Mouse (Mus musculus): ENCODE measurements around the gene Ptges2. TPM values are rescaled to one million over a fixed set of nuclear protein-coding genes. Genes with fewer than 3 reads are reported as not detected.
"Not testable (repeated sequence)": the region's sequence is repeated elsewhere in the genome, so short reads cannot be mapped to it uniquely, and the experiment has no call there.

Gene Ptges2
- polyA plus RNA-seq, 1 experiment from 2014 or later = 24.9 TPM

DNA sequence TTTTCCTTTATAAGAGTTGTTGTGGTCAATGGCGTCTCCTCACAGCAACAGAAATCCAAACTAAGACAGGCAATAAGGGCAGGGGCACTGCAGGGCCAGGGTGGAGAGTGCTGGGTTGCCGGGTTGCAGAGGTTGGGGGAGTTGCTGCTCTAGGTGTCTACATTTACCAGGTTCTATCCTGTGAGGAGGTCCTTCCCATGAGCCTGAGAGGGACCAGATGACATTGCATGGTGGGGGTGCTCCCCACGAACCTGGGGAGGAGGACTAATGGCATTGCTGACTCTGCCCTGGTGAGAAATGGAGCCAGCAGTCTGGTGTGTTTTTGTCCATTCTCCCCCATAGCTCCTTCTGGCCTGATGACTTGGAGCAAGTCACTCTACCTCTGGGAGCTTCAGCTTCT is 38.0 kb upstream of the Ptges2 start:
- H3K27ac ChIP-seq = no peak overlapping the region
- H3K4me3 ChIP-seq = no peak overlapping the region
- no peak overlapping the region for H3K9ac ChIP-seq
- WGBS = 70% methylated on average over 3 of the region's 3 CpGs
- peaks cover 28% of the 10 kb centered on the region for H3K4me1 ChIP-seq
- H3K9me3 ChIP-seq = no peaks in the 10 kb centered on the region
- H3K4me2 ChIP-seq = no peak overlapping the region
- ATAC-seq (ENCODE audit: insufficient number of reproducible peaks, low FRiP score, low TSS enrichment, low read depth) = no peak
- H3K36me3 ChIP-seq = no peaks in the 10 kb centered on the region
- H3K27me3 ChIP-seq = 0 out of 2 replicates have a peak, but pooled peaks cover 6% of the 10 kb centered on the region

DNA sequence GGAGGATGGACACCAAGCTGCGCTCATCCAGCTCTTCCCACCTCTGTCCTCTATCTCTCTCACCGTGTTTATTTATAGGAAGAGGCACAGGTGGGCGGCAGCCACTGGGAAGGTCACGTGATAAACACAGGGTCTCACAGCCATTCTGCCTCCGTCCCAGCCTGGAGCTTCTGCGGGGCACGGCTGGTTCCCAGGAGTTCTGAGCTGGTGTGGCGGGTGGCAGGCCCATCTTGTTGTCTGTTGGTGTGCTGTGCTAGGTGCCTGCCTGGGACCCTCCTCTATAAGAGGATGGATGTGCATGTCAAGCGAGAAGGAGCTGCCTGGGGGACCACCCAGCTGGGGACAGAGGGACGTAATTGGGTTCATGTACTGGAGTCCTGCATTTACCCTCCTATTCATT is 37.3 kb upstream of the Ptges2 start:
- Histone ChIP-seq H3K4me3 (no peak overlapping the region), H3K27ac (no peak overlapping the region), H3K27me3 (0 out of 2 replicates have a peak, but pooled peaks cover 6% of the 10 kb centered on the region), H3K4me2 (no peak overlapping the region), H3K4me1 (peaks cover 23% of the 10 kb centered on the region), H3K36me3 (no peaks in the 10 kb centered on the region), H3K9ac (no peak overlapping the region), H3K9me3 (no peaks in the 10 kb centered on the region)
- ATAC-seq (ENCODE audit: insufficient number of reproducible peaks, low FRiP score, low TSS enrichment, low read depth) = no peak
- 63% methylated on average over 10 of the region's 10 CpGs for WGBS

DNA sequence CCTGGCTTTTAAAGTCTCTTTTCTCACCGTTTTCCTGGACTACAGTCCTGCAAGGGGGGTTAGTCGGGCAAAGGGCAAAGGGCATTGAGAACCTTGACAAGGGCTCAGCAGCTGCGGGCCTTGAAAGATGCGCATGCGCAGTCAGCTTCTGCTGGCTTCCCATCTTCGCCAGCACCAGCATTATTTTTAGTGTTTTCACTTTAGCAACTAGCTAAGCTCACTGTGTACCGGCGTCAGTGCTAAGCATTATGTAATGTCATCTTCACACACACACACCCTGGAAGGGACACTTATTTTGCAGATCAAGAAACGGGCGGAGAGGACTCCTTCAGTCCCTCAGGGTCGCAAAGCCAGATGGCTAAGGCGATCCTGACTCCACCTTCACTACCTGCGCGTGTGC is 35.0 kb upstream of the Ptges2 start:
- ATAC-seq (ENCODE audit: insufficient number of reproducible peaks, low FRiP score, low TSS enrichment, low read depth) = no peak
- H3K4me2 ChIP-seq = peak overlapping the region; percentile 82
- H3K9me3 ChIP-seq = no peaks in the 10 kb centered on the region
- H3K36me3 ChIP-seq = peaks cover 17% of the 10 kb centered on the region
- H3K4me3 ChIP-seq = peak overlapping the region; percentile 38
- WGBS = 8% methylated on average over 14 of the region's 14 CpGs
- H3K27me3 ChIP-seq = 0 out of 2 replicates have a peak, but pooled peaks cover 6% of the 10 kb centered on the region
- peaks cover 27% of the 10 kb centered on the region for H3K4me1 ChIP-seq
- no peak overlapping the region for H3K9ac ChIP-seq
- no peak overlapping the region for H3K27ac ChIP-seq

DNA sequence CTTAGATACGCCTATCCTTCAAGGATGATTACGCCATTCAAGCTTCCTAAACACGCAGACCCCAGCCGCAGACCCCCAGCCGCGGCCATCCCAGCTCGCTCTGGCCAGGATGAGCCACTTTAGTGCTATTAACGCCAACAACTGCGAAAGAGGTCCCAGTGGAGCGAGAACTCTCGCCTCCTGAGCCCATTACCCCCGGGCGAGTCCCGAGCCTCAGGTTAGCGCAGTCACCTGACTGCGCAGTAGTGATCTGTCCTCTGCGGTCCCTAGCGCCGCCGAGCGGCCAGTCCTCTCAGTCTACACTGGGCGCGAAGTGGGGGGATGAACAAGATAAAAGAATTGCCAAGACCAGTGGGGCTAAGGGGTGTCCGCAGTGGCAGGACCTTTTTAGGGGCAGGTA is 34.3 kb upstream of the Ptges2 start:
- Histone ChIP-seq H3K27me3 (0 out of 2 replicates have a peak, but pooled peaks cover 6% of the 10 kb centered on the region), H3K36me3 (peaks cover 22% of the 10 kb centered on the region), H3K4me1 (peaks cover 27% of the 10 kb centered on the region), H3K4me2 (peak overlapping the region; percentile 82), H3K27ac (no peak overlapping the region), H3K9ac (peak overlapping the region; percentile 45), H3K4me3 (peak overlapping the region; percentile 38), H3K9me3 (no peaks in the 10 kb centered on the region)
- ATAC-seq (ENCODE audit: insufficient number of reproducible peaks, low FRiP score, low TSS enrichment, low read depth) = peak; percentile 62; the same call in 1 of the 2 replicates
- WGBS = 2% methylated on average over 24 of the region's 24 CpGs

DNA sequence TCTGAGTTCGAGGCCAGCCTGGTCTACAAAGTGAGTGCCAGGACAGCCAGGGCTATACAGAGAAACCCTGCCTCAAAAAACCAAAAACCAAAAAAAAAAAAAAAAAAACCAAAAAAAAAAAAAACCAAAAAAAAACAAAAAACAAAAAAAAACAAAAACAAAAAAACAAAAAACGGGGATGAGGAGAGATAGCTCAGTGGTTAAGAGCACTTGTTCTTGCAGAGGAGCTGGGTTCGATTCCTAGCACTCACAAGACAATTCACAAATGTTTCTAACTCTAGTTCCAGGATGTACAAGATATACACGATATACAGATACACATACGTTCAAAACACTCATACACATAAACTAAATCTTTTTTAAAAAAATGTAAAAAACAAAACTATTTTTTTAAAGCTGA is 33.4 kb upstream of the Ptges2 start:
- Histone ChIP-seq H3K36me3 (peaks cover 29% of the 10 kb centered on the region), H3K4me3 (peak overlapping the region; percentile 81), H3K9ac (peak overlapping the region; percentile 75), H3K27ac (peak overlapping the region; percentile 95), H3K4me1 (peaks cover 27% of the 10 kb centered on the region), H3K4me2 (peak overlapping the region; percentile 82)
- not testable (repeated sequence) for H3K27me3 ChIP-seq; H3K9me3 ChIP-seq; ATAC-seq (ENCODE audit: insufficient number of reproducible peaks, low FRiP score, low TSS enrichment, low read depth)
- 36% methylated on average over 5 of the region's 5 CpGs for WGBS

DNA sequence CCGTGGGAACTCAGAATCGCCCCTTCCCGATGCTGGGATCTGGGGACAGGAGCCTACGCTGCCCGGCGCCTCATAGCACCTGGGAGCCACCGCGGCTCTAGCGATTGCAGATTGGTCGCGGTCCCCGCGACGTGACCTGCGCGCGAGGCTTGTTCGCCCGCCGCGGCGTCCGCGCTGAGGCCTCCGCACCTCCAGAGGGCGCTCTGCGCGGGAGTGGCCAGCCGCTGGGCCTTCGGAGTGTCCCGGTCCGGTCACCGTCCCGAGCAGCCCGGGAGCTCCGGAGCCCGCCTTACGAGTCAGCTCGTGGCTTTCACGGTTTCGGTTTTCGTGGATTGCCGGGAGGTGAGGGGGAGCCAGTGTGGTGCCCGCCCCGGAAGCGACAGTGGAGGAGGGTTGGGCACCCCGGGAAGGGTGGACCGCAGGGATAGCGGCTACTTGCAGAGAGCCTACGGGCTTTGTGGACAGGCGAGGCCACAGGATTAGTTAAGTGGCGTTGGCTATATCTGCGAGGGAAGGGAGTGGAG is 32.8 kb upstream of the Ptges2 start:
- Histone ChIP-seq H3K9ac (peak overlapping the region; percentile 75), H3K27me3 (0 out of 2 replicates have a peak, but pooled peaks cover 6% of the 10 kb centered on the region), H3K9me3 (no peaks in the 10 kb centered on the region), H3K4me2 (peak overlapping the region; percentile 82), H3K4me1 (peaks cover 27% of the 10 kb centered on the region), H3K27ac (peak overlapping the region; percentile 95), H3K36me3 (peaks cover 33% of the 10 kb centered on the region), H3K4me3 (peak overlapping the region; percentile 81)
- WGBS = under 1% methylated on average over 53 of the region's 53 CpGs
- peak; percentile 77 for ATAC-seq (ENCODE audit: insufficient number of reproducible peaks, low FRiP score, low TSS enrichment, low read depth)

DNA sequence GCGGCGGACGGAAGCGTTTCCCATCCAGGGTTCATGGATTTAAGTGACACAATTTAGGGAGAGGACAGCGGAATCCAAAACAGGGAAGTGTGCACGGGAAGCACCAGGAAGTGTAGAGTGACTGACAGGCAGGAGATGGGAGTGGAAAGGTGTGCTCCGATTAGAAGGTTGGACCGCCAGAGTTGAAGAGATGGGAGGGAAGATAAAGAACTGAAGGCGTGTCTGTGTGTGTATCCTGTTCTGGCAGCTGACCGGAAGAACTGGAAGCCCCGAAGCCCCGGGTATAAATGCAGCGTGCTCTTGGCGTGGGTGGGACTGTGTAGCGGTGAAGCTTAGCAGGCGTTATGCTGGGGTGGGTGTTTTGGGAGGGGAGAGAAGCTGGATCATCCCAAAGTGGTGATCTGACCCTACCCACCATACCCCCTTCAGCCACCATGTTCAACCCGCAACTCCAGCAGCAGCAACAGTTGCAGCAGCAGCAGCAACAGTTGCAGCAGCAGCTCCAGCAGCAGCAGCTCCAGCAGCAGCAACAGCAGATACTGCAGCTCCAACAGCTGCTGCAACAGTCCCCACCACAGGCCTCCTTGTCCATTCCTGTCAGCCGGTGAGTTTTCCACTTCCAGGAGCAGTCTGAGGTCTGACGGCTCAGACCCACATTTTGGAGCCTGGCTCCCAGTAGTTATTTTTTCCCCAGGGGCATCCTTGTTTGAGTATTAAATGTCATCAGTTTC is 32.2 kb upstream of the Ptges2 start:
- peak overlapping the region; percentile 82 for H3K4me2 ChIP-seq
- WGBS = 7% methylated on average over 19 of the region's 19 CpGs
- ATAC-seq (ENCODE audit: insufficient number of reproducible peaks, low FRiP score, low TSS enrichment, low read depth) = peak; percentile 41

DNA sequence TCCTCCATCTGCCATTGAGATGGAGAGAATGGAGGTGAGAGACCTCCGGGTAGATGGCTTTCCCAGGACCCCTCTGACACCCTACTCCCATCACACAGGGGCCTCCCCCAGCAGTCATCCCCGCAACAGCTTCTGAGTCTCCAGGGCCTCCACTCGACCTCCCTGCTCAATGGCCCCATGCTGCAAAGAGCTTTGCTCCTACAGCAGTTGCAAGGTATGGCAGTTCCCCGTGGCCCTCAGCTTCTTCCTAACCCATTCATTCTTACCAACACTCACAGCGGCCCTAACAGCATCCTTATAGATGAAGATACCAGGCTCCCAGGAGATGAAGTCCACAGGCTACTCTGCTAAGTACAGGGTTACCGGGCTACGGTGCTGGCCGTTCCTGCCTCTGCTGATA is 31.6 kb upstream of the Ptges2 start:
- peak overlapping the region; percentile 82 for H3K4me2 ChIP-seq
- H3K4me3 ChIP-seq = peak overlapping the region; percentile 81
- ATAC-seq (ENCODE audit: insufficient number of reproducible peaks, low FRiP score, low TSS enrichment, low read depth) = no peak
- WGBS = 82% methylated on average over 8 of the region's 8 CpGs
- peaks cover 39% of the 10 kb centered on the region for H3K36me3 ChIP-seq
- peaks cover 27% of the 10 kb centered on the region for H3K4me1 ChIP-seq
- H3K9ac ChIP-seq = no peak overlapping the region
- H3K27me3 ChIP-seq = 0 out of 2 replicates have a peak, but pooled peaks cover 6% of the 10 kb centered on the region
- no peak overlapping the region for H3K27ac ChIP-seq
- no peaks in the 10 kb centered on the region for H3K9me3 ChIP-seq

More for the DNA sequence above, 32.2 kb upstream of the Ptges2 start:
- 0 out of 2 replicates have a peak, but pooled peaks cover 6% of the 10 kb centered on the region for H3K27me3 ChIP-seq
- no peaks in the 10 kb centered on the region for H3K9me3 ChIP-seq
- peak overlapping the region; percentile 81 for H3K4me3 ChIP-seq
- H3K27ac ChIP-seq = peak overlapping the region; percentile 95
- peaks cover 27% of the 10 kb centered on the region for H3K4me1 ChIP-seq
- H3K36me3 ChIP-seq = peaks cover 37% of the 10 kb centered on the region
- peak overlapping the region; percentile 75 for H3K9ac ChIP-seq

DNA sequence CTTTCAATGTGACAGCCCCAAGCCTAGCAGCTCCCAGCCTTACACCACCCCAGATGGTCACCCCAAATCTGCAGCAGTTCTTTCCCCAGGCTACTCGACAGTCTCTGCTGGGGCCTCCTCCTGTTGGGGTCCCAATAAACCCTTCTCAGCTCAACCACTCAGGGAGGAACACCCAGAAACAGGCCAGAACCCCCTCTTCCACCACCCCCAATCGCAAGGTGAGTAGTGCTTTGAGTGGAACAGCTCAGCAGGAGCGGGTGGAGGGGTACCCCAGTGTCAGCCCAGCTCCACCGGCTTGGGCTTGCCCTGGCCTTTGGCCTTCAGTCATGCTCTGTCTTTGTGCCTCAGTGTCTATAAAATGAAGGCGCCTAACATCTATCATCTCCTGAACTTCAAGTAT is 28.4 kb upstream of the Ptges2 start:
- ATAC-seq (ENCODE audit: insufficient number of reproducible peaks, low FRiP score, low TSS enrichment, low read depth) = no peak
- Histone ChIP-seq H3K4me3 (no peak overlapping the region), H3K4me2 (no peak overlapping the region), H3K9me3 (no peaks in the 10 kb centered on the region), H3K4me1 (peaks cover 14% of the 10 kb centered on the region), H3K9ac (no peak overlapping the region), H3K27ac (no peak overlapping the region), H3K27me3 (no peaks in the 10 kb centered on the region), H3K36me3 (peaks cover 71% of the 10 kb centered on the region)
- 98% methylated on average over 5 of the region's 5 CpGs for WGBS

DNA sequence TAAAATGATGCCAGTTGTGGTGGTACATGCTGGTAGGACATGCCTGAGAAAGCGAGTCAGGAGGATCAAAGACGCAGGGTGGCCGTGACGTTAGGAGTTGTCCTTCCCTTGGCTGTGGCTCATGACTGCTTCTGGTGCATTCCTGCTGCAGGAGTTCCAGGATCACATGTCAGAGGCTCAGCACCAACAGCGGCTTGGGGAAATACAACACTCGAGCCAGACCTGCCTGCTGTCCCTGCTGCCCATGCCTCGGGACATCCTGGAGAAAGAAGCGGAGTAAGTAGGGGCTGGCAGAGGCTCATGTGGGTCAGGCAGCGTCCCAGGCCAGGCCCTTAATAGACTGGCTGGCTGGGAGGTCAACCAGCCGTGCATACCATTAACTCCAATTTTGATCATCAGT is 21.5 kb upstream of the Ptges2 start:
- Histone ChIP-seq H3K27ac (no peak overlapping the region), H3K4me1 (no peaks in the 10 kb centered on the region), H3K9ac (no peak overlapping the region), H3K27me3 (no peaks in the 10 kb centered on the region), H3K36me3 (peaks cover 94% of the 10 kb centered on the region), H3K9me3 (no peaks in the 10 kb centered on the region), H3K4me2 (no peak overlapping the region), H3K4me3 (no peak overlapping the region)
- no peak for ATAC-seq (ENCODE audit: insufficient number of reproducible peaks, low FRiP score, low TSS enrichment, low read depth)
- WGBS = 84% methylated on average over 10 of the region's 10 CpGs

DNA sequence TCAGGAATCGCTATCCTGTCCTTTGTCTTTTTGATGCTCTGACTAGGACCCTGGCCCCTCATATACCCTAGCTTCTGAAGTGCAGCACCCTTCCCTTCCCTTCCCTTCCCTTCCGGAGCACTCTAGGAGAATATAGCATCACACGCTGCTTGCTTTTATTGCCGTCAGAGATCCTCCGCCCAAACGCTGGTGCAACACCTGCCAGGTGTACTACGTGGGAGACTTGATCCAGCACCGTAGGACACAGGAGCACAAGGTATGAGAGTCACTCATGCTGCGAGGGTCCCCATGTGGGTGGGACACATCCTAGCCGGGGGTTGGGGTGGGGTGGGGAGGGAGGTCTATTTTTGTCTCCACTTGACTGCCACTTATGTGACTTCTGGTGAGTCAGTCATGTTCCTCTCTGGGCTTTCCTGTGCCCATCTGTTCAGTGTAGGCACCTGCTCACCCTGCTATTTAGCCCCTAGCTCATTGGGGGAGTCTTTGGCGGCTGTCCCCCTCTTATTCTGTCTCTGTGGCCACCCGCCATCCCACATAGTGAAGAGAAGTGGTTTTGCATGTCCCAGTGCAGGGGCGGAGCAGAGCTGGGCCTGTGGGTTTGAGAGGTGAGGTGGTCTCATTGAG is 20.3 kb upstream of the Ptges2 start:
- no peaks in the 10 kb centered on the region for H3K9me3 ChIP-seq
- H3K9ac ChIP-seq = no peak overlapping the region
- ATAC-seq (ENCODE audit: insufficient number of reproducible peaks, low FRiP score, low TSS enrichment, low read depth) = no peak
- H3K4me1 ChIP-seq = no peaks in the 10 kb centered on the region
- peaks cover 87% of the 10 kb centered on the region for H3K36me3 ChIP-seq
- H3K4me3 ChIP-seq = no peak overlapping the region
- H3K27me3 ChIP-seq = no peaks in the 10 kb centered on the region
- WGBS = 86% methylated on average over 13 of the region's 13 CpGs
- no peak overlapping the region for H3K4me2 ChIP-seq
- H3K27ac ChIP-seq = no peak overlapping the region

DNA sequence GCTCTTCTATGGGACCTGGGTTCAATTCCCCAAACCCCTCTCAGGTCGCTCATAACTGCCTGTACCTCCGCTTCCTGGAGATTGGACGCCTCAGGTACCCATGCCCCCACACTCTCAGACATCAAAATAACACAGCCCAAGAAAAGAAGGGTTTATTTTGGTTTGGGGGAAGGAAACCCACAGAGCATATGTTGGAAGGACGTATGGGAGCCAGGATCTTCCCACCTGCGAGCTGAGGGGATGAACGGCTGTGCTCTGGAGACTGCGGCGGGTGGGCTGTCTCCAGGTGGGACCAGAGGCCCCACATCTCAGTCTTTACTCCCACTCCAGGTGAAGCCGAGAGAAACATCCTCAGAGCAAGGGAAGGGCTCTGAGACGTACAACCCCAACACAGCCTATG is 18.7 kb upstream of the Ptges2 start:
- Histone ChIP-seq H3K36me3 (peaks cover 72% of the 10 kb centered on the region), H3K4me1 (peaks cover 8% of the 10 kb centered on the region), H3K27ac (no peak overlapping the region), H3K4me2 (no peak overlapping the region), H3K9ac (no peak overlapping the region), H3K4me3 (no peak overlapping the region), H3K27me3 (no peaks in the 10 kb centered on the region), H3K9me3 (no peaks in the 10 kb centered on the region)
- ATAC-seq (ENCODE audit: insufficient number of reproducible peaks, low FRiP score, low TSS enrichment, low read depth) = no peak
- WGBS = 92% methylated on average over 10 of the region's 10 CpGs

Data from limb, embryonic 15.5 days (tissue).